Mouse (Mus musculus) heart, postnatal 0 days (tissue): ENCODE results near the gene Nup155. TPM values are rescaled to one million over a fixed set of nuclear protein-coding genes. Genes with fewer than 3 reads are reported as not detected.
A peak's percentile ranks its signal among the peaks of the same experiment; 100 is the strongest.

Source experiments
- ATAC-seq: fragments of 200-750 bp; cut with Nextera tagmentation; 2 replicates; pipeline ENCODE4 v1.8.0; 2017; ENCODE audit warnings: low read depth, moderate number of reproducible peaks, moderate library complexity; ENCODE audit not compliant: insufficient read depth
- DNase-seq: peaks from one replicate; pipeline ENCODE4 v3.0.0-alpha.2; 2016; ENCODE audit warnings: low spot score
- H3K27ac ChIP-seq: fragments of 300-500 bp; sonication (generic); 2 replicates; pipeline ENCODE4 v1.5.1; 2014; ENCODE audit warnings: low read depth, mild to moderate bottlenecking
- H3K27me3 ChIP-seq: fragments of 300-500 bp; sonication (generic); 2 replicates; pipeline ENCODE4 v1.6.1; 2014; ENCODE audit warnings: low read length, mixed read lengths; ENCODE audit not compliant: control insufficient read depth, insufficient read depth
- H3K36me3 ChIP-seq: fragments of 300-500 bp; sonication (generic); replicated peaks from 2 replicates; pipeline ENCODE4 v1.6.1; 2014; ENCODE audit warnings: low read length, mixed read lengths; ENCODE audit not compliant: control insufficient read depth, insufficient read depth
- H3K4me1 ChIP-seq: fragments of 300-500 bp; sonication (generic); 2 replicates; pipeline ENCODE4 v1.6.1; 2014; ENCODE audit warnings: antibody characterized with exemption; ENCODE audit not compliant: control insufficient read depth, insufficient read depth
- H3K4me2 ChIP-seq: fragments of 300-500 bp; sonication (generic); 2 replicates; pipeline ENCODE4 v1.6.1; 2014; ENCODE audit warnings: low read depth, mild to moderate bottlenecking, low read length, moderate library complexity
- H3K4me3 ChIP-seq: fragments of 300-500 bp; sonication (generic); 2 replicates; pipeline ENCODE4 v1.5.1; 2014; ENCODE audit warnings: low read depth, low read length
- H3K9ac ChIP-seq: fragments of 300-500 bp; sonication (generic); replicated peaks from 2 replicates; pipeline ENCODE4 v1.6.1; 2014; ENCODE audit warnings: low read depth, low read length, mixed read lengths
- H3K9me3 ChIP-seq: fragments of 300-500 bp; sonication (generic); replicated peaks from 2 replicates; pipeline ENCODE4 v1.6.1; 2016; ENCODE audit warnings: low read length; ENCODE audit not compliant: control insufficient read depth
- CTCF ChIP-seq: IDR thresholded peaks from 2 replicates; pipeline ENCODE4 v1.5.1; 2016; ENCODE audit warnings: antibody characterized with exemption, control low read depth, low read depth
- EP300 ChIP-seq: IDR thresholded peaks from 2 replicates; pipeline ENCODE4 v1.6.1; 2016; ENCODE audit warnings: antibody characterized with exemption, low read depth
- WGBS: fragments of 180-500 bp; shearing (Covaris S2); extraction: QIAGEN DNeasy Blood & Tissue Kit; methylation state at CpG from one replicate; pipeline ENCODE4 v1.1.7; 2014; 5-methylcytosine and 5-hydroxymethylcytosine counted together
- polyA plus RNA-seq: library from polyadenylated mRNA; unstranded; fragments of >200 nt; fragmentation: Nextera tagmentation; extraction: Ambion mirVana; gene quantifications from 2 replicates; pipeline ENCODE4 v1.2.1, GENCODE M21; 2015
- total RNA-seq: library from RNA; depleted of rRNA; stranded (reverse); fragments of >200 nt; gene quantifications from 2 replicates; pipeline ENCODE4 v1.2.3, GENCODE M21; 2014; ENCODE audit warnings: low replicate concordance

The Nup155 gene
- total and polyA plus RNA-seq, 2 experiments from 2014 or later = 3.5 to 24.9 TPM

DNA sequence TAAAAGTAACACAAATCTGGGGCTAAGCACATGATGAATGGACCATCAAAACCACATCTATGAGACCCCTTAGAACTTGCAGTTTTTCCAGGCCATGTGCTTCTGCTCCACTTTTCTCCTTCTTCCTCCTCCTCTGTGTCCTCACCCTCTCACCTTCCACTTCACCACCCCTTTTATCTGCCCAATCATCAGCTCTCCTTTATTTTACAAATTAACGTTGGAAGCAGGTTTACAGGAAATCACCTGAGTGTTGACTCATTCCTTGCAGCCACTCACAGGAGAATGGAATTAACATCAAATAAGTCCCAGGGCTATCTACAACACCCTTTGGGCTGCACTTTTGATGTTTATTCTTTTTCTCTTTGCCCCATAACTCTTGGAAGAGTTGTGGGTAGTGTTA, 52.8 kb downstream of the Nup155 start:
- Histone ChIP-seq H3K27me3 (no peaks in the 10 kb centered on the region), H3K9me3 (no peaks in the 10 kb centered on the region), H3K9ac (no peak overlapping the region), H3K27ac (no peak overlapping the region), H3K36me3 (peaks cover 40% of the 10 kb centered on the region), H3K4me1 (no peaks in the 10 kb centered on the region), H3K4me3 (no peak overlapping the region), H3K4me2 (no peak overlapping the region)
- 60% methylated on average over 1 of the region's 1 CpGs for WGBS
- ATAC-seq (no peak), DNase-seq (no peak)
- no peak for TF ChIP-seq CTCF
- no peak for TF ChIP-seq EP300

DNA sequence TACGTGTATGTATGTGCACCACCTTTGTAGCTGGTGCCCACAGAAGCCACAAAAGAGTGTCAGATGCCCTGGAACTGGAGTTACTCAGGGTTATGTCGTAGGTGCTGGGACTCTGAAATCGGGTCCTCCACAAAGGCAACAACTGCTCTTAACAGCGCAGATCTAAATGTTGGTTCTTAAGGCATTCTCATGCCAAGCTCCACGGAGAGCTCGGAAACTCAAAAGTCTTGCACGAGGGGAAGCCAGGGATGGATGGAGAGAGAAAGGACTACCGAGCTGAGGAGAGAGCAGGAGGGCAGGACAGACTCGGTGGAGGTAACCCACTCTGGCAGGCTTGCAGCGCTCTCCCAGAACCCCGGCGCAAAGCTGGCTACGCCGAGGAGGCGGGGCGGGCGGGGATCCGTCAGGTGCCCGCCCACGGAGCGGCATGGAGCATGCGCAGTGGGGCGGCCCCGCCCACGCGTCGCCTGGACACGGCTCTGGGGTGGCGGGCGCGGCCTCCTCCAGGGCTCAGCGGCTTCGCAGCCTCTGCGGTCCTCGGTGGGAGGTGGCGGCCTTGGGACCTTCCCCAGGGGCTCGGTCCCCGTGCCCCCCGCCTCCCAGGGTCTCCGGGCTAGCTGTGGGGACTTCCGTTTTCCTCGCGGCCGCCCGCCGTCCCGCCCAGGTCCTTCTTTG, 59.7 kb downstream of the Nup155 start, which contains the start of gene Cplane1:
Gene Cplane1, plus strand, starts transcription at position 516 of the 675 bp plus-strand sequence.
- H3K4me2 ChIP-seq = peak within 1 kb of the TSS; percentile 66
- peak; percentile 86 for DNase-seq
- under 1% methylated on average over 28 of the region's 47 CpGs for WGBS

DNA sequence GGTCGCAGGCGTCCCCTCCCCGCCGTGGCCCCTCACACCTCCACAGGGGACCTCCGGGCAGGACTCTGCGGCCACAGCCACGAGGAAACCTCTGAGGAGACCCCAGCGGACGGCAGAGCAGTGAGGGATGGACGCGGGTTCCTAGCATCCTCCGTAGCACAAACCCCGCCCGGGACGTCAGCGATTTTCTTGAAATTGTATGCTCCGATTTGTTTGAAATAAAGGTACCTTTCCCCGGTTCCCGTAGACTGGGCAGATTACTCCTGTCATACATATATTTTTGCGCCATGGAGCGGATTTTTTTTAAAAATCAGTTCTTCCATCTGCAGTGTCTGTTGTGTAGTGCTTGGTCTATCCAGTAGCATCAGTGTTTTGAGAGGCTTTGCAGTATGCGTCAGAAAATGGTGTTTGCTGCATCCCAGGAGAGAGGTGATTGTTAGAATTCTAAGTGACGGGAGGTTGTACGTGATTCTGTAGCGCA, 60.2 kb downstream of the Nup155 start:
- Histone ChIP-seq H3K4me2 (peak overlapping the region; percentile 66), H3K9ac (peak overlapping the region; percentile 59), H3K4me1 (no peaks in the 10 kb centered on the region), H3K4me3 (peak overlapping the region; percentile 65), H3K27me3 (no peaks in the 10 kb centered on the region), H3K36me3 (peaks cover 7% of the 10 kb centered on the region; the same call in 1 of the 2 replicates), H3K27ac (peak overlapping the region; percentile 49; the same call in 1 of the 2 replicates), H3K9me3 (no peaks in the 10 kb centered on the region)
- ATAC-seq = peak; percentile 55
- DNase-seq = peak; percentile 9
- WGBS = under 1% methylated on average over 24 of the region's 25 CpGs
- TF ChIP-seq EP300 = no peak
- no peak for TF ChIP-seq CTCF

More for the DNA sequence above, 59.7 kb downstream of the Nup155 start, which contains the start of gene Cplane1:
- H3K4me1 ChIP-seq = no peaks in the 10 kb centered on the region
- peak within 1 kb of the TSS; percentile 59 for H3K9ac ChIP-seq
- TF ChIP-seq EP300 = no peak
- TF ChIP-seq CTCF = 0 out of 2 replicates have a peak, but pooled peaks have one; percentile 9
- no peaks in the 10 kb centered on the region for H3K9me3 ChIP-seq
- H3K27ac ChIP-seq = peak within 1 kb of the TSS; percentile 49; the same call in 1 of the 2 replicates
- ATAC-seq = peak; percentile 100
- peaks cover 3% of the 10 kb centered on the region; the same call in 1 of the 2 replicates for H3K36me3 ChIP-seq
- no peaks in the 10 kb centered on the region for H3K27me3 ChIP-seq
- H3K4me3 ChIP-seq = peak within 1 kb of the TSS; percentile 65

DNA sequence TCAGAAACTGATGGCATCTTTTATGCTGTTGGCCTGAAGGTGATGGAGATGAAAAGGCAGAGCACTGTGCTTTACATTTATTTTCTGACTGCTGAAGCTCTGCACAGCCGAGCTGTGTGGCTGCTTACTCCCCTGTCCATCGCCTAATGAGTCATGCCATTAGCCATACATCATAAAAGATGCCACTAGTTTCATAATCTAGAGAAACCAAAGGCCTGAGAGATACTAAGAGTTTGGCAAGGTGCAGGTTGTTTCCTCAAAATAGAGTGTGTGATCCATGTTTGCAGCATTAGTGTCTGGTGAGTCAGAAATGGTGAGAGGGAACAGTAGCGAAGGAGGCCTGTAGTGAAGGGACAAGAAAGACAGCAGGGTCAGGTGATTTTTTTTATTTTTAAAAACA, 80.5 kb downstream of the Nup155 start:
- Histone ChIP-seq H3K27ac (no peak overlapping the region), H3K4me1 (no peaks in the 10 kb centered on the region), H3K4me3 (no peak overlapping the region), H3K9ac (no peak overlapping the region), H3K4me2 (no peak overlapping the region), H3K36me3 (peaks cover 56% of the 10 kb centered on the region), H3K9me3 (no peaks in the 10 kb centered on the region), H3K27me3 (no peaks in the 10 kb centered on the region)
- DNase-seq (no peak), ATAC-seq (no peak)
- TF ChIP-seq CTCF = no peak
- no peak for TF ChIP-seq EP300
- WGBS = 91% methylated on average over 3 of the region's 3 CpGs

DNA sequence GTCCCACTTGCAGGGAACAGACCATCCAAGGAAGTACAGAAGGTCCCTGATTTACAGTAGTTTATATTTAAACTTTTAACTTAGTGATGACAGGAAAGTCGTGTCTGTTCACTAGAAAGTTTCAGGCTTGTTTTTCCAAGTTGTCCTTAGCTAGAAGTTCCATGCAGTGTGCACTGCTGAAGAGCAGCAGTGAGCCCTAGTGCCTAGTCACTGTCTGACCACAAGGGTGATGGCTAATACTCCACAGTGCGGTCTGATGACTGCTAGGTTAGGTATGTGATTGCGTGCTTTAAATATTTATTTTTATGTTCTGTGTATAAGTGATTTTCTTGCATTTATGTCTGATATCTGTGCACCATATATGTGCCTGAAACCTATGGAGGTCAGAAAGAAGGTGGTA, 81.4 kb downstream of the Nup155 start:
- WGBS = 90% methylated on average over 3 of the region's 3 CpGs
- no peak for TF ChIP-seq EP300
- TF ChIP-seq CTCF = no peak
- H3K4me3 ChIP-seq = no peak overlapping the region
- ATAC-seq = no peak
- H3K4me1 ChIP-seq = no peaks in the 10 kb centered on the region
- no peak overlapping the region for H3K4me2 ChIP-seq
- H3K27me3 ChIP-seq = no peaks in the 10 kb centered on the region
- DNase-seq = no peak
- H3K9me3 ChIP-seq = no peaks in the 10 kb centered on the region
- no peak overlapping the region for H3K27ac ChIP-seq
- peaks cover 64% of the 10 kb centered on the region for H3K36me3 ChIP-seq
- H3K9ac ChIP-seq = no peak overlapping the region

DNA sequence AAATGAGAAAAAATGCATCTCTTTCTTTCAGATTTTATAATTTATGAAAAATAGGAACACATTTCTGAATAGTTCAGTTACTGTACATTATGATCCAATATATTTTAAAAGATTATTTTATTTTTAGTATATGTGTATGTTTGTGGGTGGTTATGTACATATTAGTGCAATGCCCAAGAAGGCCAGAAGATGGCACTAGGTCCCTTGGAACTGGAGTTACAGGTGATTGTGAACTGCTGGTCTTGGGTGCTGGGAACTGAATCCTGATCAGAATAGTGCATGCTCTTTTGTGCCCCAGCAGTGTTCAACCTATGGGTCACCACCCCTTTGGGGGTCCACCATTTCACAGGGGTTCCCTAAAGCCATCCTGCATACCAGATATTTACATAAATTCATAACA, 91.2 kb downstream of the Nup155 start:
- H3K4me2 ChIP-seq = no peak overlapping the region
- no peak overlapping the region for H3K9ac ChIP-seq
- no peak for DNase-seq
- no peak for ATAC-seq
- H3K27me3 ChIP-seq = no peaks in the 10 kb centered on the region
- no peaks in the 10 kb centered on the region for H3K4me1 ChIP-seq
- no peaks in the 10 kb centered on the region for H3K9me3 ChIP-seq
- peaks cover 45% of the 10 kb centered on the region for H3K36me3 ChIP-seq
- no peak for TF ChIP-seq EP300
- 0 out of 2 replicates have a peak, but pooled peaks have one; percentile 2 for TF ChIP-seq CTCF
- H3K27ac ChIP-seq = no peak overlapping the region
- no peak overlapping the region for H3K4me3 ChIP-seq
